Mouse (Mus musculus): ENCODE results near the gene Tmem45b.

Tmem45b gene

GRCm38 (mm10) chr9:31404311-31404710, 60.0 kb downstream of the Tmem45b start:
- DNase-seq (ENCODE audit: extremely low spot score, low spot score): no peak

- peak; percentile 66 for DNase-seq (ENCODE audit: extremely low spot score, low spot score)
These were observed 63.8 kb downstream of the Tmem45b start for GRCm38 (mm10) chr9:31400441-31400840.

- no peak for DNase-seq (ENCODE audit: extremely low spot score, low spot score)
These were observed 77.1 kb downstream of the Tmem45b start for GRCm38 (mm10) chr9:31387206-31387605.

- DNase-seq (ENCODE audit: extremely low spot score, low spot score): no peak
These were observed 77.7 kb downstream of the Tmem45b start for GRCm38 (mm10) chr9:31386368-31387180.

GRCm38 (mm10) chr9:31385947-31386354, 78.3 kb downstream of the Tmem45b start, which contains the start of gene Nfrkb:
Nfrkb (plus strand) TSS chr9:31386192.
- DNase-seq (ENCODE audit: extremely low spot score, low spot score): peak; percentile 97

GRCm38 (mm10) chr9:31385500-31385869, 78.8 kb downstream of the Tmem45b start:
- DNase-seq (ENCODE audit: extremely low spot score, low spot score): peak; percentile 16

GRCm38 (mm10) chr9:31384786-31385499, 79.3 kb downstream of the Tmem45b start:
- no peak for DNase-seq (ENCODE audit: extremely low spot score, low spot score)

GRCm38 (mm10) chr9:31376661-31377060, 87.6 kb downstream of the Tmem45b start:
- no peak for DNase-seq (ENCODE audit: extremely low spot score, low spot score)
